ENCODE assay signal across 21 mouse cellular contexts in the genomic region with DNA sequence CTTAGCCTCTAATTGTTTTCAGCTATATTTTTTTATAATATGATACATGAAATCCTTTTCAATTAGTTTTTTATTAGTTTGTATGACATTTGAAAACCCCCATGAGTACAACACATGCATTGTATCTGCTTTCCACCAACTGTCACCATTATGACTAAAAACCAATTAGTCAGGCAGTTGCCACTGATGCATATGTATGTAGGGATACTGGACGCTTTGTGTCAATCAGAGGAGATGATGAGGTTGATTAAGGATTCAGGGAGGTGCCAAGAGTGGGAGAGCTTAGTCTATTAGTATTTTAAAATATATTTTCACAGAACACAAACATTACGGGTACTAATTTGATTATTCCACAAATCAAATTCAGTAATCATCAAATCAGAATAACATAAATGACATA.
DNase-seq lines count a peak whose midpoint lies in the region; ATAC-seq and TF ChIP-seq lines count a peak whose summit lies in the region.
"Had no signal": no experiment of that assay in that cellular context is flagged by ENCODE, and none has a peak within 500 bp of the region (broad histone marks: within the 10 kb centered on the region; RNA-seq: fewer than 3 reads in every experiment).

No protein-coding gene starts in this region.

- DNase-seq in forebrain, postnatal 0 days: no peak
- DNase-seq in forebrain, embryonic 11.5 days (ENCODE audit: low spot score): no peak
- DNase-seq in midbrain, embryonic 11.5 days (ENCODE audit: low spot score, missing footprints): no peak
- DNase-seq in brain, embryonic 14.5 days (ENCODE audit: low read depth): peak; percentile 72
- DNase-seq: adrenal gland, adult 8-10 months; adrenal gland, postnatal 25 days; cerebellum, adult 18-20 months; cerebellum, adult 9-10 months; cerebellum, postnatal 14 days; gastrocnemius, postnatal 25 days; heart, adult 2 months; heart, postnatal 14 days; heart, postnatal 4 days had no signal

- H3K4me1 ChIP-seq in forebrain, embryonic 13.5 days: peaks cover 21% of the 10 kb centered on the region
- no peaks in the 10 kb centered on the region for H3K4me1 ChIP-seq in forebrain, postnatal 0 days (ENCODE audit: insufficient read depth)
- no peaks in the 10 kb centered on the region; the same call in none of the 2 replicates for H3K4me1 ChIP-seq in forebrain, embryonic 16.5 days (replicated peaks; ENCODE audit: control insufficient read depth, insufficient read depth, low read length)
- no peaks in the 10 kb centered on the region for H3K4me1 ChIP-seq in forebrain, embryonic 11.5 days (replicated peaks; ENCODE audit: control insufficient read depth, insufficient read depth, low read length)
- peaks cover 2% of the 10 kb centered on the region; the same call in 1 of the 2 replicates for H3K4me1 ChIP-seq in midbrain, embryonic 11.5 days (ENCODE audit: control insufficient read depth, insufficient read depth, low read length)
- H3K4me1 ChIP-seq in midbrain, embryonic 16.5 days (ENCODE audit: control insufficient read depth, insufficient read depth, low read length): no peaks in the 10 kb centered on the region; the same call in 1 of the 2 replicates
- H3K4me1 ChIP-seq: heart, embryonic 10.5 days; heart, embryonic 13.5 days; hindbrain, embryonic 15.5 days had no signal

- no peaks in the 10 kb centered on the region for H3K36me3 ChIP-seq in forebrain, embryonic 13.5 days (ENCODE audit: poor library complexity, severe bottlenecking)
- H3K36me3 ChIP-seq in forebrain, postnatal 0 days (ENCODE audit: insufficient read depth): no peaks in the 10 kb centered on the region
- no peaks in the 10 kb centered on the region for H3K36me3 ChIP-seq in forebrain, embryonic 16.5 days (ENCODE audit: control insufficient read depth, insufficient read depth)
- no peaks in the 10 kb centered on the region for H3K36me3 ChIP-seq in forebrain, embryonic 11.5 days (ENCODE audit: control insufficient read depth, insufficient read depth, low read length)
- H3K36me3 ChIP-seq in midbrain, embryonic 11.5 days (ENCODE audit: control insufficient read depth, insufficient read depth, low read length): no peaks in the 10 kb centered on the region
- H3K36me3 ChIP-seq in midbrain, embryonic 16.5 days (ENCODE audit: control insufficient read depth, insufficient read depth, low read length): no peaks in the 10 kb centered on the region
- H3K36me3 ChIP-seq: heart, embryonic 10.5 days; heart, embryonic 13.5 days; hindbrain, embryonic 15.5 days had no signal

- H3K27ac ChIP-seq in forebrain, embryonic 13.5 days: no peak overlapping the region
- no peak overlapping the region for H3K27ac ChIP-seq in forebrain, postnatal 0 days (ENCODE audit: low read depth, low read length)
- H3K27ac ChIP-seq in forebrain, embryonic 16.5 days (ENCODE audit: low read length): no peak overlapping the region
- no peak overlapping the region for H3K27ac ChIP-seq in forebrain, embryonic 11.5 days (ENCODE audit: low read depth, low read length)
- H3K27ac ChIP-seq in midbrain, embryonic 11.5 days (ENCODE audit: low read depth, low read length): no peak overlapping the region
- no peak overlapping the region for H3K27ac ChIP-seq in midbrain, embryonic 16.5 days (ENCODE audit: low read length)
- H3K27ac ChIP-seq: heart, adult 2 months; heart, embryonic 10.5 days; heart, embryonic 13.5 days; hindbrain, embryonic 15.5 days had no signal

- H3K9me3 ChIP-seq in forebrain, embryonic 13.5 days (replicated peaks): no peaks in the 10 kb centered on the region
- H3K9me3 ChIP-seq in forebrain, postnatal 0 days (ENCODE audit: low read length): no peaks in the 10 kb centered on the region
- no peaks in the 10 kb centered on the region for H3K9me3 ChIP-seq in forebrain, embryonic 16.5 days (ENCODE audit: control insufficient read depth, low read length)
- H3K9me3 ChIP-seq in forebrain, embryonic 11.5 days (ENCODE audit: control insufficient read depth, low read length): no peaks in the 10 kb centered on the region
- H3K9me3 ChIP-seq in midbrain, embryonic 11.5 days (ENCODE audit: control insufficient read depth, low read length): no peaks in the 10 kb centered on the region; the same call in 1 of the 2 replicates
- no peaks in the 10 kb centered on the region for H3K9me3 ChIP-seq in midbrain, embryonic 16.5 days (replicated peaks; ENCODE audit: control insufficient read depth, low read length, poor library complexity, severe bottlenecking)
- H3K9me3 ChIP-seq: heart, embryonic 10.5 days; heart, embryonic 13.5 days; hindbrain, embryonic 15.5 days had no signal

- no peak overlapping the region for H3K4me3 ChIP-seq in forebrain, embryonic 13.5 days
- no peak overlapping the region for H3K4me3 ChIP-seq in forebrain, postnatal 0 days (ENCODE audit: low read depth, low read length)
- no peak overlapping the region for H3K4me3 ChIP-seq in forebrain, embryonic 16.5 days (replicated peaks; ENCODE audit: low read length)
- H3K4me3 ChIP-seq in forebrain, embryonic 11.5 days (ENCODE audit: low read depth, low read length): no peak overlapping the region
- no peak overlapping the region for H3K4me3 ChIP-seq in midbrain, embryonic 11.5 days (ENCODE audit: low read depth, low read length)
- H3K4me3 ChIP-seq in midbrain, embryonic 16.5 days (ENCODE audit: low read depth, low read length): no peak overlapping the region
- H3K4me3 ChIP-seq: heart, adult 2 months; heart, embryonic 10.5 days; heart, embryonic 13.5 days; hindbrain, embryonic 15.5 days had no signal

- ATAC-seq in forebrain, embryonic 13.5 days: peak; percentile 55
- ATAC-seq in forebrain, postnatal 0 days: no peak
- peak; percentile 68 for ATAC-seq in forebrain, embryonic 16.5 days
- no peak for ATAC-seq in forebrain, embryonic 11.5 days (replicated peaks; ENCODE audit: low FRiP score)
- peak; percentile 41; the same call in 1 of the 2 replicates for ATAC-seq in midbrain, embryonic 11.5 days (ENCODE audit: low FRiP score)
- ATAC-seq in midbrain, embryonic 16.5 days: no peak
- ATAC-seq: activated CD4-positive, CD25-positive, alpha-beta regulatory T cell, adult 4 months; intestine, postnatal 0 days had no signal

- no peak overlapping the region for H3K4me2 ChIP-seq in forebrain, embryonic 13.5 days
- H3K4me2 ChIP-seq in forebrain, postnatal 0 days (ENCODE audit: low read depth): no peak overlapping the region
- H3K4me2 ChIP-seq in forebrain, embryonic 16.5 days (ENCODE audit: low read length): no peak overlapping the region
- no peak overlapping the region for H3K4me2 ChIP-seq in forebrain, embryonic 11.5 days (ENCODE audit: low read depth, low read length, severe bottlenecking)
- no peak overlapping the region for H3K4me2 ChIP-seq in midbrain, embryonic 11.5 days
- H3K4me2 ChIP-seq in midbrain, embryonic 16.5 days (ENCODE audit: low read length): no peak overlapping the region
- H3K4me2 ChIP-seq: heart, embryonic 13.5 days; hindbrain, embryonic 15.5 days had no signal

- no peak overlapping the region for H3K9ac ChIP-seq in forebrain, embryonic 13.5 days
- H3K9ac ChIP-seq in forebrain, postnatal 0 days: no peak overlapping the region
- H3K9ac ChIP-seq in forebrain, embryonic 16.5 days (replicated peaks; ENCODE audit: low read depth, low read length): no peak overlapping the region
- no peak overlapping the region for H3K9ac ChIP-seq in forebrain, embryonic 11.5 days (ENCODE audit: low read length)
- no peak overlapping the region for H3K9ac ChIP-seq in midbrain, embryonic 11.5 days (ENCODE audit: low read length)
- no peak overlapping the region for H3K9ac ChIP-seq in midbrain, embryonic 16.5 days (ENCODE audit: low read depth, low read length)
- H3K9ac ChIP-seq: heart, embryonic 13.5 days; hindbrain, embryonic 15.5 days had no signal

- no peak for TF ChIP-seq CTCF in forebrain, postnatal 0 days (IDR thresholded peaks at IDR 0.05; ENCODE audit: low read depth)
- no peak for TF ChIP-seq CTCF in brain, embryonic 14.5 days (IDR thresholded peaks at IDR 0.05; ENCODE audit: borderline replicate concordance, extremely low read depth, insufficient read depth, insufficient read length)

- no peak for TF ChIP-seq POLR2A in brain, embryonic 14.5 days (IDR thresholded peaks at IDR 0.05; ENCODE audit: borderline replicate concordance, extremely low read depth, insufficient read depth, insufficient read length, poor library complexity, severe bottlenecking)

- 52% methylated on average over 2 of the region's 2 CpGs for whole genome bisulfite sequencing in forebrain, embryonic 13.5 days
- 38% methylated on average over 2 of the region's 2 CpGs for WGBS in forebrain, postnatal 0 days
- WGBS in forebrain, embryonic 16.5 days: 32% methylated on average over 2 of the region's 2 CpGs
- 86% methylated on average over 2 of the region's 2 CpGs for WGBS in forebrain, embryonic 11.5 days
- 83% methylated on average over 2 of the region's 2 CpGs for WGBS in midbrain, embryonic 11.5 days
- WGBS in midbrain, embryonic 16.5 days: 63% methylated on average over 2 of the region's 2 CpGs

- H3K27me3 ChIP-seq in forebrain, embryonic 13.5 days: no peaks in the 10 kb centered on the region
- H3K27me3 ChIP-seq in forebrain, postnatal 0 days (ENCODE audit: insufficient read depth, low read length): no peaks in the 10 kb centered on the region
- no peaks in the 10 kb centered on the region for H3K27me3 ChIP-seq in forebrain, embryonic 16.5 days (replicated peaks; ENCODE audit: control insufficient read depth, insufficient read depth, low read length)
- H3K27me3 ChIP-seq in forebrain, embryonic 11.5 days (ENCODE audit: control insufficient read depth, insufficient read depth, low read length): no peaks in the 10 kb centered on the region
- no peaks in the 10 kb centered on the region for H3K27me3 ChIP-seq in midbrain, embryonic 11.5 days (ENCODE audit: control insufficient read depth, insufficient read depth, low read length)
- no peaks in the 10 kb centered on the region for H3K27me3 ChIP-seq in midbrain, embryonic 16.5 days (ENCODE audit: control insufficient read depth, insufficient read depth, low read depth, low read length)
- H3K27me3 ChIP-seq: heart, embryonic 13.5 days; hindbrain, embryonic 15.5 days had no signal

Comparison
In these comparisons a context has a peak if more than half of its experiments do, and no peak if none do; other contexts are left out.
1. ATAC-seq: peak in forebrain, embryonic 13.5 days (single experiment), forebrain, embryonic 16.5 days (single experiment) and midbrain, embryonic 11.5 days (single experiment); none in forebrain, postnatal 0 days (single experiment), forebrain, embryonic 11.5 days (single experiment) and midbrain, embryonic 16.5 days (single experiment).